Mouse (Mus musculus) limb, embryonic 15.5 days (tissue): Measurements from ENCODE around the gene Gnai3. TPM values are rescaled to one million over a fixed set of nuclear protein-coding genes. Genes with fewer than 3 reads are reported as not detected.

Experiments
- ATAC-seq: fragments of 200-750 bp; cut with Nextera tagmentation; 2 replicates; pipeline ENCODE4 v1.8.0; 2017; ENCODE audit warnings: low read depth, moderate TSS enrichment; ENCODE audit not compliant: insufficient number of reproducible peaks, low FRiP score, low TSS enrichment
- H3K27ac ChIP-seq: fragments of 300-500 bp; sonication (generic); 2 replicates; pipeline ENCODE4 v1.5.1; 2015; ENCODE audit warnings: moderate library complexity, mild to moderate bottlenecking, inconsistent platforms
- H3K27me3 ChIP-seq: fragments of 300-500 bp; sonication (generic); 2 replicates; pipeline ENCODE4 v1.6.1; 2015; ENCODE audit warnings: inconsistent platforms
- H3K36me3 ChIP-seq: fragments of 300-500 bp; sonication (generic); 2 replicates; pipeline ENCODE4 v1.6.1; 2015; ENCODE audit warnings: inconsistent platforms
- H3K4me1 ChIP-seq: fragments of 300-500 bp; sonication (generic); 2 replicates; pipeline ENCODE4 v1.6.1; 2015; ENCODE audit warnings: inconsistent platforms
- H3K4me2 ChIP-seq: fragments of 300-500 bp; sonication (generic); 2 replicates; pipeline ENCODE4 v1.6.1; 2015; ENCODE audit warnings: mild to moderate bottlenecking, inconsistent platforms
- H3K4me3 ChIP-seq: fragments of 300-500 bp; sonication (generic); 2 replicates; pipeline ENCODE4 v1.5.1; 2015; ENCODE audit warnings: mild to moderate bottlenecking, inconsistent platforms
- H3K9ac ChIP-seq: fragments of 300-500 bp; sonication (generic); 2 replicates; pipeline ENCODE4 v1.6.1; 2015; ENCODE audit warnings: inconsistent platforms
- H3K9me3 ChIP-seq: fragments of 300-500 bp; sonication (generic); 2 replicates; pipeline ENCODE4 v1.6.1; 2016; ENCODE audit warnings: inconsistent platforms
- WGBS: fragments of 180-500 bp; shearing (Covaris S2); methylation state at CpG from one replicate; pipeline ENCODE4 v1.1.7; 2015; 5-methylcytosine and 5-hydroxymethylcytosine counted together
- polyA plus RNA-seq: library from polyadenylated mRNA; unstranded; fragments of >200 nt; fragmentation: Nextera tagmentation; extraction: Ambion mirVana; gene quantifications from 2 replicates; pipeline ENCODE4 v1.2.1, GENCODE M21; 2015

The Gnai3 gene
- polyA plus RNA-seq, 1 experiment from 2014 or later = 183 TPM

DNA sequence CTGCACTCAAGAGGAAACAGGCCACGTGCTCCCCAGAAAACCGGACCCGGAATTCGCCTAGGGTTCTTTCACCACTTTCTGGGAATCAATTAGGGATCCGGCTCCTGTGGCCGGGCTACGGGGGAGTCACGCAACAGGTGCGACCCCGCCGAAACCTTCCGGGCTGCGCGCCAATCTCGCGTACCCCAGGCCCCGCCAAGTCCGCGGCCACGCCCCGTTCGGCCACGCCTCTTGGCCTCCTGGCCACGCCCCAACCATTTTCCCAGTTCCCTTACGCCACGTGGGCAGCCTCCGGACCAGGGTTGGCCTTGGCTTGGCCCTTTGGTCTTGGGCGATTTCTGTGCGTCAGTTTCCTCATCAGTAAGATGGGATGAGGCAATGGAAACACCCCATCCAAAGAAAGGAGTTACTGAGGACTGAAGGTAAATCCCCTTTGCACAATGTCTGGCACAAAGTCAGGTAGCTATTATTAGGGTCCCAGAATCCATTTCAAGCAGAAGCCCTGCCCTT lies 59.4 kb downstream of the Gnai3 start, which contains the start of gene Ampd2:
Gene Ampd2, minus strand, starts transcription at position 182 of the 510 bp plus-strand sequence.
- WGBS = under 1% methylated on average over 26 of the region's 29 CpGs
- peaks cover 69% of the 10 kb centered on the region for H3K4me1 ChIP-seq

DNA sequence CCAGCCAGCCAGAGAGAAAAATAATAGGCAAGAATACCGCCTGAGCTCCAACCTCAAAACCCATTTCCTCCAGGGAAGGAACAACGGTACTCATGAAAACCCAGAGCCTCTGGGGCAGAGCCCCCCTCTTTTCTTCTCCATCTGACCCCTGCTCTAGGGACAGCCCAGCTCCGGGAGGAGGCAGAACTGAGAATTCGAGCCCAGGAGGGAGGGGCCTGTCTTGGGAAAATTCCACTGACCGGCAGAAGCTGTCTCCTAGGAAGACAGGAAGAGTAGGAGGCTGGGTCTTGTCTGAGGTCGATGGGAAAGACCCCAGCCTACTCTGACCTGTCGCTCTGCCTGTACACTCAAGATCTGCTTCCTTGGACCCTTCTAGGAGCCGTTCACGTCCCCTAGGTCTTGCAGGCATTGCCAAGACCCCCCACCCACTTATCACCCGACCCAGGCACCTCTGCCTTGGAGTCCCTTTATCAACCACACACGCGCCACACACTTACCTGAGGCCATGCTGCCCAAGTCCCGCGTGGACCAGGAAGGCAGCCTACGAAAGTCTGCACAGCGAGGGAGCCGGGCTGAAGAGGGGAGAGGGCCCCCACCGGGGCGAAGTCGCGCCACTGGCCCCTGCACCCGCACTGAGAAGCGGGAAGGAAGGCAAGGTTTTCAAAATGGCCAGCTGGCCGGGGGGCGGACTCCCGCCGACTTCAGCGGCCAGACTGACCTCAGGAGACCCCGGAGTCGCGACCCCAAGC lies 60.1 kb downstream of the Gnai3 start:
- H3K9me3 ChIP-seq = no peaks in the 10 kb centered on the region
- peak overlapping the region; percentile 89 for H3K27ac ChIP-seq
- H3K36me3 ChIP-seq = peaks cover under 1% of the 10 kb centered on the region; the same call in 1 of the 2 replicates
- under 1% methylated on average over 31 of the region's 31 CpGs for WGBS
- peak overlapping the region; percentile 69 for H3K9ac ChIP-seq
- ATAC-seq = peak; percentile 76
- H3K27me3 ChIP-seq = no peaks in the 10 kb centered on the region
- H3K4me3 ChIP-seq = peak overlapping the region; percentile 68
- peak overlapping the region; percentile 99 for H3K4me2 ChIP-seq
- peaks cover 74% of the 10 kb centered on the region for H3K4me1 ChIP-seq

More for the DNA sequence above, 59.4 kb downstream of the Gnai3 start, which contains the start of gene Ampd2:
- Histone ChIP-seq H3K27ac (peak within 1 kb of the TSS; percentile 89), H3K4me2 (peak within 1 kb of the TSS; percentile 99), H3K27me3 (no peaks in the 10 kb centered on the region), H3K36me3 (no peaks in the 10 kb centered on the region), H3K4me3 (peak within 1 kb of the TSS; percentile 68), H3K9ac (peak within 1 kb of the TSS; percentile 69), H3K9me3 (no peaks in the 10 kb centered on the region)
- ATAC-seq = peak; percentile 16

GRCm38 (mm10) chr3:108085281-108085720 lies 60.6 kb downstream of the Gnai3 start:
- H3K27me3 ChIP-seq = no peaks in the 10 kb centered on the region
- peak overlapping the region; percentile 69 for H3K9ac ChIP-seq
- peak overlapping the region; percentile 89 for H3K27ac ChIP-seq
- peak overlapping the region; percentile 68 for H3K4me3 ChIP-seq
- ATAC-seq = peak; percentile 86
- no peaks in the 10 kb centered on the region for H3K9me3 ChIP-seq
- 0% methylated on average over 14 of the region's 14 CpGs for WGBS
- peak overlapping the region; percentile 99 for H3K4me2 ChIP-seq
- peaks cover 73% of the 10 kb centered on the region for H3K4me1 ChIP-seq
- H3K36me3 ChIP-seq = peaks cover 6% of the 10 kb centered on the region

GRCm38 (mm10) chr3:108084767-108085270 lies 61.1 kb downstream of the Gnai3 start:
- 10% methylated on average over 13 of the region's 13 CpGs for WGBS
- Histone ChIP-seq H3K4me1 (peaks cover 68% of the 10 kb centered on the region), H3K27me3 (no peaks in the 10 kb centered on the region), H3K27ac (peak overlapping the region; percentile 89; the same call in 1 of the 2 replicates), H3K4me2 (peak overlapping the region; percentile 99), H3K9me3 (no peaks in the 10 kb centered on the region), H3K36me3 (peaks cover 11% of the 10 kb centered on the region), H3K4me3 (peak overlapping the region; percentile 68), H3K9ac (peak overlapping the region; percentile 60)
- ATAC-seq = no peak

GRCm38 (mm10) chr3:108083904-108084407 lies 62.0 kb downstream of the Gnai3 start:
- peak overlapping the region; percentile 99 for H3K4me2 ChIP-seq
- H3K4me1 ChIP-seq = peaks cover 62% of the 10 kb centered on the region
- H3K27ac ChIP-seq = no peak overlapping the region
- peak overlapping the region; percentile 68; the same call in 1 of the 2 replicates for H3K4me3 ChIP-seq
- no peaks in the 10 kb centered on the region for H3K9me3 ChIP-seq
- 0 out of 2 replicates have a peak overlapping the region, but pooled peaks have one; percentile 60 for H3K9ac ChIP-seq
- peaks cover 19% of the 10 kb centered on the region for H3K36me3 ChIP-seq
- 76% methylated on average over 4 of the region's 4 CpGs for WGBS
- no peak for ATAC-seq
- no peaks in the 10 kb centered on the region for H3K27me3 ChIP-seq

GRCm38 (mm10) chr3:108083161-108083560 lies 62.8 kb downstream of the Gnai3 start:
- Histone ChIP-seq H3K4me2 (no peak overlapping the region), H3K4me3 (no peak overlapping the region), H3K36me3 (peaks cover 26% of the 10 kb centered on the region), H3K4me1 (peaks cover 58% of the 10 kb centered on the region), H3K9me3 (no peaks in the 10 kb centered on the region), H3K27me3 (no peaks in the 10 kb centered on the region), H3K27ac (no peak overlapping the region), H3K9ac (no peak overlapping the region)
- ATAC-seq = no peak
- 38% methylated on average over 2 of the region's 2 CpGs for WGBS

DNA sequence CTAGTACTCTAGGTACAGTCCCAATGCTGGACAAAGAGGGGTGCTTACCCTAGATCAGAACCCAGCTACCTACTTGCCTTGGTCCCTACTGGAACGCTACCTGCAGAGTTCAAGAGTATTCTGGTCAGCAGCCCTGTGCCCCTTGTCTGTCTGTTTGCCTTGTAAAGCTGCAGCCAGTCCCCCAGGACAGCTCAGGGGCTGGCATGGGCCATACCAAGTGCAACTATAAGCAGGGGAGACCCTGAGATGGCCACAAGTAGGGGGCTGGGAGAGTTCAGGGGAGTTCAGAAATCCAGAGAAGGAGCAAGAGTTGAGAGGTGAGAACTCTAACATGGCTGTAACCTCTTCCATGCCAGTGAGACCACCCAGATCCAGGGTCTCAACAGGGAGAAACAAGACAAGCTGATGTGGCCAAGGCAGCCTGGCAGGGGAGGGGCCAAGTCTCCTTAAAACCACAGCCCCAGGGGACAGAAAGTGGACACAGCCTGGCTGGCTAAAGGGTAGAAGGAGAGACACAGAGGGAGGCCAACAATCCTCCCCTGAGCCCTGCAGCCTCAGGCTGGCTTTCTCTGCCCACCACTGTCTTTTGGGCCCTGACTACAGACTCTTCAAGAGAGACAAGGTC lies 63.6 kb downstream of the Gnai3 start:
- H3K4me1 ChIP-seq = peaks cover 54% of the 10 kb centered on the region
- H3K9ac ChIP-seq = no peak overlapping the region
- 74% methylated on average over 1 of the region's 1 CpGs for WGBS
- peaks cover 30% of the 10 kb centered on the region for H3K36me3 ChIP-seq
- no peaks in the 10 kb centered on the region for H3K27me3 ChIP-seq
- peak overlapping the region; percentile 51 for H3K27ac ChIP-seq
- H3K9me3 ChIP-seq = no peaks in the 10 kb centered on the region
- H3K4me3 ChIP-seq = no peak overlapping the region
- H3K4me2 ChIP-seq = 0 out of 2 replicates have a peak overlapping the region, but pooled peaks have one; percentile 10
- no peak for ATAC-seq

GRCm38 (mm10) chr3:108081681-108082080 lies 64.3 kb downstream of the Gnai3 start:
- H3K27me3 ChIP-seq = no peaks in the 10 kb centered on the region
- peaks cover 48% of the 10 kb centered on the region for H3K4me1 ChIP-seq

DNA sequence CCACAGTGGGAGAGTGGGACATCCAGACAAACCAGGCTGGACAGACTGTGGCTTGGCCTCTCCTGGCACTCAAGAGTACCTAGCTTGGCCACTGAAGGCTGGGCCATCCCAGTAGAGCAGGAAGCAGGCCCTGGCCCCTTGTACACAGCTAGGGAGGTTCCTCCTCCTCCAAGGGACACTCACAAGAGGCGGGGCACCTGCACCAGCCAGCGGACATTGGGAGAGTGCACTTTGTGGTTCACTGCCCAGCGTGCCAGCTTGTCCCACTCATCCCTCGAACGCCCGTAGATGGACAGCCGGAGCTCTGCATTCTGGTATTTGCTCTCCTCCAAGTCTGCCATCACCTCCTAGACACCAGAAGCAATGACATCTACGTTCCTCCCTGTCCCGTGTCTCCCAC lies 69.1 kb downstream of the Gnai3 start:
- ATAC-seq = no peak
- Histone ChIP-seq H3K4me2 (no peak overlapping the region), H3K4me1 (peaks cover 8% of the 10 kb centered on the region), H3K36me3 (peaks cover 69% of the 10 kb centered on the region), H3K9me3 (no peaks in the 10 kb centered on the region), H3K27me3 (no peaks in the 10 kb centered on the region), H3K27ac (no peak overlapping the region), H3K9ac (no peak overlapping the region), H3K4me3 (no peak overlapping the region)
- WGBS = 91% methylated on average over 9 of the region's 9 CpGs

More at GRCm38 (mm10) chr3:108081681-108082080, 64.3 kb downstream of the Gnai3 start:
- WGBS = 45% methylated on average over 4 of the region's 4 CpGs
- Histone ChIP-seq H3K4me3 (no peak overlapping the region), H3K27ac (peak overlapping the region; percentile 40), H3K4me2 (no peak overlapping the region), H3K9ac (no peak overlapping the region), H3K9me3 (no peaks in the 10 kb centered on the region), H3K36me3 (peaks cover 37% of the 10 kb centered on the region)
- ATAC-seq = no peak

- H3K4me1 ChIP-seq = no peaks in the 10 kb centered on the region
- H3K4me2 ChIP-seq = no peak overlapping the region
- H3K27ac ChIP-seq = no peak overlapping the region
- H3K9me3 ChIP-seq = no peaks in the 10 kb centered on the region
- no peak overlapping the region for H3K9ac ChIP-seq
- no peaks in the 10 kb centered on the region for H3K27me3 ChIP-seq
- H3K4me3 ChIP-seq = no peak overlapping the region
- ATAC-seq = no peak
- 77% methylated on average over 10 of the region's 10 CpGs for WGBS
- H3K36me3 ChIP-seq = peaks cover 44% of the 10 kb centered on the region
Observed at GRCm38 (mm10) chr3:108072983-108073569, 72.9 kb downstream of the Gnai3 start.
